Mouse (Mus musculus): ENCODE measurements at regions not wholly inside any gene's neighbourhood (a gene's known extent, or its start where the extent isn't known, plus 50 kb on each side); places are given as distances from the start of the nearest gene placed in this dataset.

GRCm38 (mm10) chr4:89001470-89001869, 121.5 kb upstream of the Ifne start:
- no peak for DNase-seq (ENCODE audit: low read depth, low spot score)

GRCm38 (mm10) chr4:89000855-89001254, 120.9 kb upstream of the Ifne start:
- no peak for DNase-seq (ENCODE audit: low read depth, low spot score)

- no peak for DNase-seq (ENCODE audit: low read depth, low spot score)
Observed at GRCm38 (mm10) chr4:89000200-89000599, 120.2 kb upstream of the Ifne start.

- DNase-seq (ENCODE audit: low read depth, low spot score) = no peak
Observed at GRCm38 (mm10) chr4:88998286-88998685, 118.3 kb upstream of the Ifne start.

GRCm38 (mm10) chr4:88995129-88995919, 115.3 kb upstream of the Ifne start:
- DNase-seq (ENCODE audit: low read depth, low spot score) = no peak

- no peak for DNase-seq (ENCODE audit: low read depth, low spot score)
Observed at GRCm38 (mm10) chr4:88994486-88994885, 114.5 kb upstream of the Ifne start.

- DNase-seq (ENCODE audit: low read depth, low spot score) = no peak
Observed at GRCm38 (mm10) chr4:88992498-88992897, 112.5 kb upstream of the Ifne start.

GRCm38 (mm10) chr4:88988363-88988762, 108.4 kb upstream of the Ifne start:
- DNase-seq (ENCODE audit: low read depth, low spot score) = no peak

GRCm38 (mm10) chr4:88987103-88987502, 107.1 kb upstream of the Ifne start:
- DNase-seq (ENCODE audit: low read depth, low spot score) = no peak

- DNase-seq (ENCODE audit: low read depth, low spot score) = no peak
Observed at GRCm38 (mm10) chr4:88982457-88982856, 102.5 kb upstream of the Ifne start.

GRCm38 (mm10) chr4:88977099-88977888, 97.3 kb upstream of the Ifne start:
- no peak for DNase-seq (ENCODE audit: low read depth, low spot score)

GRCm38 (mm10) chr4:88974535-88974934, 94.5 kb upstream of the Ifne start:
- DNase-seq (ENCODE audit: low read depth, low spot score) = no peak

GRCm38 (mm10) chr4:88969134-88969841, 89.3 kb upstream of the Ifne start:
- no peak for DNase-seq (ENCODE audit: low read depth, low spot score)

- no peak for DNase-seq (ENCODE audit: low read depth, low spot score)
Observed at GRCm38 (mm10) chr4:88959621-88960020, 79.6 kb upstream of the Ifne start.

- DNase-seq (ENCODE audit: low read depth, low spot score) = no peak
Observed at GRCm38 (mm10) chr4:88956605-88957004, 76.6 kb upstream of the Ifne start.

GRCm38 (mm10) chr4:88956151-88956550, 76.2 kb upstream of the Ifne start:
- no peak for DNase-seq (ENCODE audit: low read depth, low spot score)

- no peak for DNase-seq (ENCODE audit: low read depth, low spot score)
Observed at GRCm38 (mm10) chr4:88955571-88955970, 75.6 kb upstream of the Ifne start.

GRCm38 (mm10) chr4:88954045-88954444, 74.0 kb upstream of the Ifne start:
- DNase-seq (ENCODE audit: low read depth, low spot score) = no peak

GRCm38 (mm10) chr4:88951034-88951336, 71.0 kb upstream of the Ifne start:
- no peak for DNase-seq (ENCODE audit: low read depth, low spot score)

- DNase-seq (ENCODE audit: low read depth, low spot score) = no peak
Observed at GRCm38 (mm10) chr4:88950181-88951033, 70.4 kb upstream of the Ifne start.

GRCm38 (mm10) chr4:88948027-88948859, 68.2 kb upstream of the Ifne start:
- no peak for DNase-seq (ENCODE audit: low read depth, low spot score)
